Mouse (Mus musculus) CD4-positive, CD25-positive, alpha-beta regulatory T cell (primary cell): Measurements from ENCODE around the gene Tns4. TPM values are rescaled to one million over a fixed set of nuclear protein-coding genes. Genes with fewer than 3 reads are reported as not detected.

Experiments
- polyA plus RNA-seq: library from polyadenylated mRNA; unstranded; fragments of 100-300 nt; shearing (Covaris generic); gene quantifications from one replicate; pipeline ENCODE4 v1.2.1, GENCODE M21; 2017

The Tns4 gene
- polyA plus RNA-seq = 0.20 TPM

DNA sequence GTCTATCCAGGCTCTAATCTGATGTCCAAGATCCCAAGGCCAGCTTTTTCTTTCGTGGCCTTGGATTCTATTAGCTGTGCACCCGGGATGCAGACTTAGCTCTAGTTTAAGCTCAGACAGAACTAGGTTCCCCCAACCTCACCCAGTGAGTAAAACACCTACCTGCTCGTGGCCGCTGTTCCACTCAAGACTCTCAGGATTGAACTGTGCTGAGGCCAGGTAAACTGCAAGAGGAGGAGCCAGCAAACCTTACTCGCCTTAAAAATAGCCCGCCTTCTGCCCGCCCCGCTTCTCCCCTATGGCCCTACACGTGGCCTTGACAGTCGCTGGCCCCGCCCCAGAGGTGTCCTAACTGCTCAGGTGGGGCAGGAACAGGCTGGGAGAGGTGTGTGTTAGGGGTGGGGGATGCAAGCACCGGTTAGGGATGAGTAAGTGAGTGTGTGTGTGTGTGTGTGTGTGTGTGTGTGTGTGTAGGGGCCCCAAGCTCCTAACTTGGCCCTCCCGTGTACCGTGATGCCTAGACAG, at the start of gene Tns4:
Gene Tns4, minus strand, starts transcription at position 230 of the 525 bp plus-strand sequence.

DNA sequence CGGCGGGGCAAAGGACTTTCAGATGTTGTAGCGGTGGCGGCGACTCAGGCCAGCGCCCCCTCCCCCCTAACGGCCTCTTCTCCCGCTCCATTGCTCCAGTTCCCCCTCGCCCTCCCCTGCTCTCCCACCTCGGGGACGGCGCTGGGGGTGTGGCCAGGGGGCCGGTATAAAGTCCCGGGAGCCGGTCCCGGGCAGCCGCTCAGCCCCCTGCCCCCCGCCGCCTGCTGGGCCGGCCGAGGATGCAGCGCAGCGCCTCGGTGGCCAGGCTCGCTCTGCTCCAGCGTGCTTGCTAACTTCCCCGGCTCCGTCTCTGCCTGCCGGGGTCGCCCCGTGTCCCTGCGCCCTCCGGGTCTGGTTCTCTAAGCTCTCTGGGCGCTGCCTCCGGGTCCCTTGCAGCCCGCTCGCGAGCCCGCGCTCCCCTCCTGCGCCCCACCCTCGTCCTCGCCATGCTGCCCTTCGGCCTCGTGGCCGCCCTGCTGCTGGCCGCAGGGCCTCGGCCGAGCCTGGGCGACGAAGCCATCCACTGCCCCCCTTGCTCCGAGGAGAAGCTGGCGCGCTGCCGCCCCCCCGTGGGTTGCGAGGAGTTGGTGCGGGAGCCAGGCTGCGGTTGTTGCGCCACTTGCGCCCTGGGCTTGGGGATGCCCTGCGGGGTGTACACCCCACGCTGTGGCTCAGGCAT, 47.9 kb downstream of the Tns4 start, which contains the start of gene Igfbp4:
Gene Igfbp4, plus strand, starts transcription at position 194 of the 679 bp plus-strand sequence.

DNA sequence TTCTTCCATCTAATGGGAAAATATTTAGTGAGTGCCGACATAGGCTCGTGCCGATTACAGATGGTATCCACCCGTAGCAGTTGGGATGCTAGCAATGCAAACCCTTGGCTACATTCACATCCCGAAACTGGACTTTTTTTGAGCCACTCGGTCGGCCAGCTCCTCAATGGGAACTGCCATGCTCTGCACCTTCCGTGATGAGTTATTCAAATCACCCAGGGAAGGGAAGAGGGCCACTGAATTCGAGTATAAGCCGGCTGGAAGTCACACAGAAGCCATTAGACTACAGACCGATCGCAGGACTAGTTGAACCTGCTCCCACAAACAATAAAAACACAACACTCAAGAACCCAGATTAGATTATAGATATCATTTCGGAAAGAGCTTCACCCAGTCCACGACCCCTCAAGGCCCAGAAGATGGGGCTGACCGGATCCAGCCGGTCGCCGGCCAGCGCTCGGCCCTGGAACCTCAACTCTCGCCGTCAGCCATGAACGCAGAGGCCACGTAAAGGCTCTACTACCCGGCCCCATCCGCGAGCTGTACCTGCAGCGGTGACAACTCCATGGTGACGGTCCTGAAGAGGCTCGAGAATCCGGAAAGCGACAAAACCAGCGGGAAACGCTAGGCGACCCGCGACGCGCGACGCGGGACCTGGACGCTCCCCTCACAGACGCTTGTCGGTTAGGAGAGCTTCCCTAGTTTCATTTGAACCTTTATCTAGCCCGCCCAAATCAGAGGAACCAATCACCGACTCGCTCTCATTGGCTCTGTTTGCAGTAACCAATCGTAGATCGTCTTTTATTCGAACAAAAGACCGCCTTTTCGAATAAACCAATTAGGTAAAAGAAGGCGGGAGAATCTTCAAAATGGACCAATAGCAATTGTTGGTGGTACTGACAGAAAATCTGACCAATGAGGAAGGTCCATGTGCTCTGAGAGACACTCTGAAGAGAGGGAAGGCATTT, 65.3 kb downstream of the Tns4 start, which contains the start of gene Top2a:
Gene Top2a, minus strand, starts transcription at position 690 of the 968 bp plus-strand sequence.

Other genes with a start within 250 kb of the Tns4 start
- 3.2 TPM for gene Wipf2, start 225.7 kb downstream of the Tns4 start, polyA plus RNA-seq
- 2.5 TPM for gene Cdc6, start 181.5 kb downstream of the Tns4 start, polyA plus RNA-seq
- gene Rara, start 161.5 kb downstream of the Tns4 start, polyA plus RNA-seq = 68.8 TPM
- 0.43 TPM for gene Gjd3, start 106.3 kb downstream of the Tns4 start, polyA plus RNA-seq
- gene Top2a, start 65.1 kb downstream of the Tns4 start, polyA plus RNA-seq = 13.5 TPM
- gene Igfbp4, start 48.1 kb downstream of the Tns4 start, polyA plus RNA-seq = 335 TPM
- 575 TPM for gene Ccr7, start 65.8 kb upstream of the Tns4 start, polyA plus RNA-seq
- gene Smarce1, start 141.7 kb upstream of the Tns4 start, polyA plus RNA-seq = 226 TPM
- gene Krt222, start 154.8 kb upstream of the Tns4 start, polyA plus RNA-seq = 1.5 TPM
- not detected for gene Krt24, start 196.0 kb upstream of the Tns4 start, polyA plus RNA-seq
- gene Krt25, start 233.6 kb upstream of the Tns4 start, polyA plus RNA-seq = not detected
- not detected for gene Krt26, start 248.7 kb upstream of the Tns4 start, polyA plus RNA-seq